Mouse (Mus musculus) neural tube, embryonic 14.5 days (tissue): ENCODE data around the gene B3galt4. TPM values are rescaled to one million over a fixed set of nuclear protein-coding genes. Genes with fewer than 3 reads are reported as not detected.
"Not testable (repeated sequence)": the region's sequence is repeated elsewhere in the genome, so short reads cannot be mapped to it uniquely, and the experiment has no call there.

Experiments used
- ATAC-seq: fragments of 200-750 bp; cut with Nextera tagmentation; 2 replicates; pipeline ENCODE4 v1.8.0; 2017; ENCODE audit warnings: low read depth, mild to moderate bottlenecking, moderate TSS enrichment, moderate library complexity
- H3K27ac ChIP-seq: fragments of 300-500 bp; sonication (generic); 2 replicates; pipeline ENCODE4 v1.5.1; 2014; ENCODE audit warnings: low read depth, mild to moderate bottlenecking, control low read depth, low read length, moderate library complexity, mixed read lengths
- H3K27me3 ChIP-seq: fragments of 300-500 bp; sonication (generic); 2 replicates; pipeline ENCODE4 v1.6.1; 2014; ENCODE audit warnings: low read length; ENCODE audit not compliant: control insufficient read depth, insufficient read depth
- H3K36me3 ChIP-seq: fragments of 300-500 bp; sonication (generic); 2 replicates; pipeline ENCODE4 v1.6.1; 2014; ENCODE audit warnings: low read length, mixed read lengths; ENCODE audit not compliant: control insufficient read depth, insufficient read depth
- H3K4me1 ChIP-seq: fragments of 300-500 bp; sonication (generic); 2 replicates; pipeline ENCODE4 v1.6.1; 2014; ENCODE audit warnings: low read length; ENCODE audit not compliant: control insufficient read depth, insufficient read depth
- H3K4me2 ChIP-seq: fragments of 300-500 bp; sonication (generic); 2 replicates; pipeline ENCODE4 v1.6.1; 2014; ENCODE audit warnings: mild to moderate bottlenecking, low read depth, low read length, control low read depth
- H3K4me3 ChIP-seq: fragments of 300-500 bp; sonication (generic); 2 replicates; pipeline ENCODE4 v1.5.1; 2014; ENCODE audit warnings: low read depth, low read length, control low read depth, mixed read lengths
- H3K9ac ChIP-seq: fragments of 300-500 bp; sonication (generic); replicated peaks from 2 replicates; pipeline ENCODE4 v1.6.1; 2014; ENCODE audit warnings: low read depth, mild to moderate bottlenecking, control low read depth, low read length, mixed read lengths
- H3K9me3 ChIP-seq: fragments of 300-500 bp; sonication (generic); 2 replicates; pipeline ENCODE4 v1.6.1; 2016; ENCODE audit warnings: low read length; ENCODE audit not compliant: control insufficient read depth
- WGBS: fragments of 180-500 bp; shearing (Covaris S2); extraction: QIAGEN DNeasy Blood & Tissue Kit; methylation state at CpG from one replicate; pipeline ENCODE4 v1.1.7; 2014; 5-methylcytosine and 5-hydroxymethylcytosine counted together
- polyA plus RNA-seq: library from polyadenylated mRNA; unstranded; fragments of >200 nt; fragmentation: Nextera tagmentation; extraction: Ambion mirVana; gene quantifications from 2 replicates; pipeline ENCODE4 v1.2.1, GENCODE M21; 2014

Gene B3galt4
- polyA plus RNA-seq = 6.2 and 8.9 TPM in 2 replicates

GRCm38 (mm10) chr17:33951021-33951946 lies at the start of gene B3galt4:
Gene B3galt4, minus strand, starts transcription at chr17:33951488.
- Histone ChIP-seq H3K4me1 (peaks cover 39% of the 10 kb centered on the region), H3K36me3 (peaks cover 19% of the 10 kb centered on the region; the same call in 1 of the 2 replicates)

GRCm38 (mm10) chr17:34000796-34001195 lies 49.5 kb upstream of the B3galt4 start:
- H3K36me3 ChIP-seq, H3K9me3 ChIP-seq, H3K4me1 ChIP-seq, H3K27me3 ChIP-seq, ATAC-seq, H3K27ac ChIP-seq, H3K4me2 ChIP-seq, H3K4me3 ChIP-seq, H3K9ac ChIP-seq: not testable (repeated sequence)
- WGBS = 65% methylated on average over 2 of the region's 2 CpGs

More at GRCm38 (mm10) chr17:33951021-33951946, at the start of gene B3galt4:
- ATAC-seq = peak; percentile 72
- H3K4me3 ChIP-seq = peak within 1 kb of the TSS; percentile 49
- under 1% methylated on average over 45 of the region's 45 CpGs for WGBS
- peak within 1 kb of the TSS; percentile 72 for H3K9ac ChIP-seq
- H3K27me3 ChIP-seq = no peaks in the 10 kb centered on the region
- peak within 1 kb of the TSS; percentile 95 for H3K4me2 ChIP-seq
- peak within 1 kb of the TSS; percentile 90 for H3K27ac ChIP-seq
- H3K9me3 ChIP-seq = no peaks in the 10 kb centered on the region

- peak within 1 kb of the TSS; percentile 40 for H3K4me3 ChIP-seq
- H3K36me3 ChIP-seq = no peaks in the 10 kb centered on the region
- H3K4me1 ChIP-seq = 0 out of 2 replicates have a peak, but pooled peaks cover 2% of the 10 kb centered on the region
- peak within 1 kb of the TSS; percentile 88 for H3K4me2 ChIP-seq
- under 1% methylated on average over 18 of the region's 30 CpGs for WGBS
- H3K9ac ChIP-seq = peak within 1 kb of the TSS; percentile 28; the same call in 1 of the 2 replicates
- ATAC-seq = peak; percentile 79
- H3K9me3 ChIP-seq = no peaks in the 10 kb centered on the region
- H3K27ac ChIP-seq = no peak within 1 kb of the TSS
- peaks cover 9% of the 10 kb centered on the region; the same call in 1 of the 2 replicates for H3K27me3 ChIP-seq
Observed at GRCm38 (mm10) chr17:34000150-34000537, 48.9 kb upstream of the B3galt4 start, which contains the start of gene H2-K1. Gene H2-K1, minus strand, starts transcription at chr17:34000347.

GRCm38 (mm10) chr17:33999341-34000149 lies 48.3 kb upstream of the B3galt4 start:
- peak overlapping the region; percentile 40 for H3K4me3 ChIP-seq
- H3K9ac ChIP-seq = peak overlapping the region; percentile 28; the same call in 1 of the 2 replicates
- no peaks in the 10 kb centered on the region for H3K9me3 ChIP-seq
- no peak overlapping the region for H3K27ac ChIP-seq
- 0 out of 2 replicates have a peak, but pooled peaks cover 2% of the 10 kb centered on the region for H3K4me1 ChIP-seq
- peak; percentile 34 for ATAC-seq
- peak overlapping the region; percentile 88 for H3K4me2 ChIP-seq
- H3K27me3 ChIP-seq = peaks cover 9% of the 10 kb centered on the region; the same call in 1 of the 2 replicates
- WGBS = 2% methylated on average over 87 of the region's 87 CpGs
- H3K36me3 ChIP-seq = no peaks in the 10 kb centered on the region

- not testable (repeated sequence) for H3K9me3 ChIP-seq
- WGBS = 63% methylated on average over 5 of the region's 5 CpGs
Observed at GRCm38 (mm10) chr17:33998697-33999096, 47.4 kb upstream of the B3galt4 start.

GRCm38 (mm10) chr17:33997025-33997424 lies 45.7 kb upstream of the B3galt4 start:
- not testable (repeated sequence) for H3K9ac ChIP-seq, H3K4me1 ChIP-seq, H3K27me3 ChIP-seq, H3K9me3 ChIP-seq, ATAC-seq, H3K36me3 ChIP-seq, H3K4me2 ChIP-seq, H3K4me3 ChIP-seq, H3K27ac ChIP-seq
- 97% methylated on average over 2 of the region's 2 CpGs for WGBS

More at GRCm38 (mm10) chr17:33998697-33999096, 47.4 kb upstream of the B3galt4 start:
- H3K4me2 ChIP-seq, ATAC-seq, H3K27ac ChIP-seq, H3K36me3 ChIP-seq, H3K4me1 ChIP-seq, H3K27me3 ChIP-seq, H3K9ac ChIP-seq, H3K4me3 ChIP-seq: not testable (repeated sequence)

GRCm38 (mm10) chr17:33995651-33996050 lies 44.4 kb upstream of the B3galt4 start:
- Histone ChIP-seq H3K9me3 (no peaks in the 10 kb centered on the region), H3K27me3 (peaks cover 7% of the 10 kb centered on the region; the same call in 1 of the 2 replicates), H3K4me1 (0 out of 2 replicates have a peak, but pooled peaks cover 2% of the 10 kb centered on the region), H3K27ac (no peak overlapping the region), H3K4me2 (no peak overlapping the region), H3K36me3 (no peaks in the 10 kb centered on the region), H3K4me3 (no peak overlapping the region), H3K9ac (no peak overlapping the region)
- WGBS = 68% methylated on average over 3 of the region's 3 CpGs
- no peak for ATAC-seq

- Histone ChIP-seq H3K27me3 (0 out of 2 replicates have a peak, but pooled peaks cover under 1% of the 10 kb centered on the region), H3K4me1 (0 out of 2 replicates have a peak, but pooled peaks cover 2% of the 10 kb centered on the region), H3K4me2 (no peak overlapping the region), H3K9ac (no peak overlapping the region), H3K4me3 (no peak overlapping the region), H3K36me3 (no peaks in the 10 kb centered on the region), H3K9me3 (no peaks in the 10 kb centered on the region), H3K27ac (no peak overlapping the region)
- WGBS = 91% methylated on average over 8 of the region's 8 CpGs
- no peak for ATAC-seq
Observed at GRCm38 (mm10) chr17:33994959-33995358, 43.7 kb upstream of the B3galt4 start.
